Mouse (Mus musculus): ENCODE measurements around the gene Sowahb.

- TF ChIP-seq CTCF (IDR thresholded peaks at IDR 0.05; ENCODE audit: low read depth, low read length) (no peak), POLR2A (IDR thresholded peaks at IDR 0.05; ENCODE audit: insufficient read depth, low read length) (no peak)
Measured at GRCm38 (mm10) chr5:93017678-93018077, 27.1 kb downstream of the Sowahb start.
